Comparison of ENCODE assay signal across 9 mouse cellular contexts in genomic region chr1:66467821-66468703, GRCm38 (mm10). TPM values are rescaled to one million over a fixed set of nuclear protein-coding genes. Genes with fewer than 3 reads are reported as not detected.
A peak's percentile ranks its signal among the peaks of the same experiment; 100 is the strongest.
DNase-seq lines count a peak whose midpoint lies in the region; ATAC-seq and TF ChIP-seq lines count a peak whose summit lies in the region.
"Had no signal": no experiment of that assay in that cellular context is flagged by ENCODE, and none has a peak within 500 bp of the region (broad histone marks: within the 10 kb centered on the region; RNA-seq: fewer than 3 reads in every experiment).

Gene Unc80, plus strand, starts transcription at chr1:66468367.

- peaks cover 10% of the 10 kb centered on the region for H3K27me3 ChIP-seq in kidney, embryonic 14.5 days (ENCODE audit: control insufficient read depth, insufficient read depth, low read length)
- H3K27me3 ChIP-seq in neural tube, embryonic 11.5 days (ENCODE audit: control insufficient read depth, insufficient read depth, low read length), result no peaks in the 10 kb centered on the region

- H3K4me1 ChIP-seq in lung, adult 2 months (ENCODE audit: control insufficient read depth, insufficient read depth, low read length), result no peaks in the 10 kb centered on the region
- H3K4me1 ChIP-seq in kidney, embryonic 14.5 days (ENCODE audit: control insufficient read depth, insufficient read depth, low read length), result no peaks in the 10 kb centered on the region; the same call in 1 of the 2 replicates
- H3K4me1 ChIP-seq in neural tube, embryonic 11.5 days (ENCODE audit: control insufficient read depth, insufficient read depth, low read length), result no peaks in the 10 kb centered on the region

- H3K4me2 ChIP-seq in kidney, embryonic 14.5 days (replicated peaks; ENCODE audit: low read depth, low read length), result peak within 1 kb of the TSS; percentile 88
- peak within 1 kb of the TSS; percentile 76 for H3K4me2 ChIP-seq in neural tube, embryonic 11.5 days (ENCODE audit: low read depth)

- H3K9ac ChIP-seq in kidney, embryonic 14.5 days (ENCODE audit: low read depth, low read length), result peak within 1 kb of the TSS; percentile 23; the same call in 1 of the 2 replicates
- peak within 1 kb of the TSS; percentile 47 for H3K9ac ChIP-seq in neural tube, embryonic 11.5 days (ENCODE audit: low read length)

- H3K27ac ChIP-seq in kidney, embryonic 14.5 days (ENCODE audit: low read depth, low read length), result no peak within 1 kb of the TSS
- H3K27ac ChIP-seq in neural tube, embryonic 11.5 days (ENCODE audit: low read depth, low read length), result no peak within 1 kb of the TSS

- ATAC-seq in kidney, embryonic 14.5 days (ENCODE audit: low FRiP score, low TSS enrichment), result peak; percentile 99
- peak; percentile 87 for ATAC-seq in neural tube, embryonic 11.5 days (ENCODE audit: insufficient read depth, low FRiP score, low TSS enrichment)

- H3K9me3 ChIP-seq in kidney, embryonic 14.5 days (ENCODE audit: control insufficient read depth, low read length), result no peaks in the 10 kb centered on the region
- H3K9me3 ChIP-seq in neural tube, embryonic 11.5 days (ENCODE audit: control insufficient read depth, low read length), result no peaks in the 10 kb centered on the region

- WGBS in lung, adult 2 months, result 1% methylated on average over 70 of the region's 83 CpGs
- 1% methylated on average over 50 of the region's 83 CpGs for WGBS in kidney, embryonic 14.5 days
- under 1% methylated on average over 61 of the region's 83 CpGs for WGBS in neural tube, embryonic 11.5 days

- DNase-seq in lung, adult 2 months, result peak; percentile 15
- DNase-seq in lung, postnatal 25 days (ENCODE audit: low spot score), result no peak
- DNase-seq in cerebellum, postnatal 4 days (ENCODE audit: low spot score in 2 of 2), result peak; percentile 31 to 62
- peak; percentile 49 for DNase-seq in gastrocnemius, postnatal 14 days
- peak; percentile 25 for DNase-seq in liver
- DNase-seq in neural tube, embryonic 11.5 days (ENCODE audit: low spot score), result peak; percentile 78
- peak; percentile 40 for DNase-seq in urinary bladder, postnatal 25 days (ENCODE audit: low spot score)

- TF ChIP-seq CTCF in lung, adult 2 months (IDR thresholded peaks at IDR 0.05; ENCODE audit: insufficient read depth, low read length), result no peak

- TF ChIP-seq POLR2A in lung, adult 2 months (IDR thresholded peaks at IDR 0.05; ENCODE audit: borderline replicate concordance, extremely low read depth, low read depth, low read length), result no peak

- H3K4me3 ChIP-seq in lung, adult 2 months (replicated peaks; ENCODE audit: extremely low read depth, low read depth, low read length), result peak within 1 kb of the TSS; percentile 28
- peak within 1 kb of the TSS; percentile 52 for H3K4me3 ChIP-seq in kidney, embryonic 14.5 days (ENCODE audit: low read length)
- peak within 1 kb of the TSS; percentile 48 for H3K4me3 ChIP-seq in neural tube, embryonic 11.5 days (ENCODE audit: low read depth, low read length)

- no peaks in the 10 kb centered on the region for H3K36me3 ChIP-seq in kidney, embryonic 14.5 days (ENCODE audit: control insufficient read depth, insufficient read depth, low read length)
- H3K36me3 ChIP-seq in neural tube, embryonic 11.5 days (ENCODE audit: control insufficient read depth, insufficient read depth, low read length), result no peaks in the 10 kb centered on the region; the same call in 1 of the 2 replicates

- intact Hi-C loops in gastrocnemius, postnatal 14 days (cut with DNase I; ENCODE audit: low total_unique reads), result no loop called here

RNA-seq across cellular contexts. Expression of gene Unc80, which starts in this region (rescaled TPM):
- 0.16 and 0.20 TPM in 2 replicates for polyA plus RNA-seq in lung, adult 2 months (2012; rRNA removed)
- total RNA-seq in gastrocnemius, postnatal 14 days (2021), result under 1 TPM; 0.11 to 0.29 TPM
- polyA plus RNA-seq in kidney, embryonic 14.5 days (2014; fragmentation: Nextera tagmentation; extraction: Ambion mirVana), result 0.01 and 0.37 TPM in 2 replicates
- polyA plus RNA-seq in neural tube, embryonic 11.5 days (2014; fragmentation: Nextera tagmentation; extraction: Ambion mirVana), result 0.47 and 1.0 TPM in 2 replicates
- total RNA-seq: MEL had no signal

Comparison
In these comparisons a context has a peak if more than half of its experiments do, and no peak if none do; other contexts are left out.
1. Peak in DNase-seq and H3K4me3 ChIP-seq in lung, adult 2 months; RNA of the gene not detected or under 1 TPM.
2. Peak in DNase-seq in gastrocnemius, postnatal 14 days; RNA of the gene not detected or under 1 TPM.
3. Peak in ATAC-seq, H3K4me3 ChIP-seq, H3K9ac ChIP-seq and H3K4me2 ChIP-seq in kidney, embryonic 14.5 days; RNA of the gene not detected or under 1 TPM.